Mouse (Mus musculus) embryonic facial prominence, embryonic 10.5 days (tissue): ENCODE results near the gene Sbk1. TPM values are rescaled to one million over a fixed set of nuclear protein-coding genes. Genes with fewer than 3 reads are reported as not detected.

Experiments
- DNase-seq: peaks from one replicate; pipeline ENCODE4 v3.0.0-alpha.2; 2017; ENCODE audit warnings: low spot score
- H3K27ac ChIP-seq: fragments of 300-500 bp; sonication (generic); replicated peaks from 2 replicates; pipeline ENCODE4 v1.5.1; 2016; ENCODE audit warnings: mild to moderate bottlenecking
- H3K27me3 ChIP-seq: fragments of 300-500 bp; sonication (generic); replicated peaks from 2 replicates; pipeline ENCODE4 v1.6.1; 2016; ENCODE audit warnings: low read depth, mild to moderate bottlenecking; ENCODE audit not compliant: poor library complexity, severe bottlenecking
- H3K36me3 ChIP-seq: fragments of 300-500 bp; sonication (generic); replicated peaks from 2 replicates; pipeline ENCODE4 v1.6.1; 2016; ENCODE audit warnings: mild to moderate bottlenecking, moderate library complexity
- H3K4me1 ChIP-seq: fragments of 300-500 bp; sonication (generic); 2 replicates; pipeline ENCODE4 v1.6.1; 2016
- H3K4me3 ChIP-seq: fragments of 300-500 bp; sonication (generic); 2 replicates; pipeline ENCODE4 v1.5.1; 2016; ENCODE audit warnings: mild to moderate bottlenecking, moderate library complexity
- H3K9me3 ChIP-seq: fragments of 300-500 bp; sonication (generic); 2 replicates; pipeline ENCODE4 v1.6.1; 2016; ENCODE audit warnings: mild to moderate bottlenecking
- WGBS: fragments of 180-500 bp; shearing (Covaris S2); methylation state at CpG from one replicate; pipeline ENCODE4 v1.1.7; 2016; 5-methylcytosine and 5-hydroxymethylcytosine counted together
- polyA plus RNA-seq: library from polyadenylated mRNA; unstranded; fragments of >200 nt; fragmentation: Nextera tagmentation; extraction: Ambion mirVana; gene quantifications from 2 replicates; pipeline ENCODE4 v1.2.1, GENCODE M21; 2016

Gene Sbk1
- polyA plus RNA-seq, 1 experiment from 2014 or later: 102 TPM

DNA sequence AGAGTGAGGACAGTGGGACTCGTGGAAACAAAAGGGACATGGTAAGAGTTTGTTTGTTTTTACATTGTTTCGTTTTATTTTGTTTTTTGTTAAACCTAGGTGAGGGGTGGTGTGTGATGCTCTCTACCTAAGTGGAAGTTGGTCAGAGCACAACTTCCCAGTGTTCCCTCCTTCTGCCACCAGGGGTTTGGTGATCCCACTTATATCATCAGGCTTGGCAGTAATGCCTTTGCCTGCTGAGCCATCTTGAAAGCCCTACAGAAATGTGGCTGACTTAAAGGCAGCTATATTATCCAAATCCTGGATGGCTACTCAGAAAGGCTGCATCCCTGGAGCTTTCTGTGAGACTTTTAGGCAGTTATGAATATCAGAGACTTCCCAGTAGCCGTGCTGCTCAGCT is 60.3 kb downstream of the Sbk1 start:
- H3K36me3 ChIP-seq: no peaks in the 10 kb centered on the region
- no peak overlapping the region for H3K4me3 ChIP-seq
- WGBS: 81% methylated on average over 3 of the region's 3 CpGs
- H3K27me3 ChIP-seq: no peaks in the 10 kb centered on the region
- H3K27ac ChIP-seq: no peak overlapping the region
- H3K4me1 ChIP-seq: no peaks in the 10 kb centered on the region
- no peak for DNase-seq
- H3K9me3 ChIP-seq: no peaks in the 10 kb centered on the region

DNA sequence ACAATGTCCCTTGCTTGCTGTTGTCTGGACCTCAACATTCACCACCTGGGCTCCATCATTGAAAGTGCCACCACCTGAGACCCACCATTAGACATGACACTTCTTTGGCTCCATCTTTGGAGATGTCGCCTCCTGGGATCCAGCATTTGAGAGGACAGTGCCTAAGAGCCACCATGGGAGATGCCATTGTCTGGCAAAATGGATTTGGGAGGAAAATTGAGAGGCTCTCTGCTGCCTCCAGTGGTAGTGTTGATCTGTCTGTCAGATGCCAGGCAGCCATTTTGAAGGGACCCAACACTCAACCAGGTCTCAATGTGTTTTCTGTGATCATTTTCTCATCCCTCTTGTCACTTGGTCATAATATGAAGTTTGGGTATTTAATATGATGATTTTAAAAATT is 63.1 kb downstream of the Sbk1 start:
- no peaks in the 10 kb centered on the region for H3K4me1 ChIP-seq
- no peaks in the 10 kb centered on the region for H3K36me3 ChIP-seq
- WGBS: 93% methylated on average over 1 of the region's 1 CpGs
- DNase-seq: no peak
- H3K27me3 ChIP-seq: no peaks in the 10 kb centered on the region
- no peaks in the 10 kb centered on the region for H3K9me3 ChIP-seq
- H3K4me3 ChIP-seq: no peak overlapping the region
- H3K27ac ChIP-seq: no peak overlapping the region

DNA sequence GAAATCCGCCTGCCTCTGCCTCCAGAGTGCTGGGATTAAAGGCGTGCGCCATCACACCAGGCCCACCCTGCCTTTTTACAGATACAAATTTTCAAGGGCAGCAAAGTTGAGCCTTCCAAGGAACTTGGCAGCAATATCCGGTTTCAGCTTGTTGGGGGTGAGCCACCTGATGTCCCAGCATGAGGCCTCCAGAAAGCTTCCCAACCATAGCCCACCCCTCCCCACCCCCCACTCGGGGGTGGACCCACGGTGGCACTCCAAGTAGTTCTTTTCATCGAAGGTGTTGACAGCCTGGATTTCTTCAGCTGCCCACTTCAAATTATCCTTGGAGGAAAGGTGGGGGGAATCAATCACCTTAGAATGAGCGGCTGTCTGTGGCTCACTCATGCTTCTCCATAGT is 66.5 kb downstream of the Sbk1 start:
- 85% methylated on average over 8 of the region's 8 CpGs for WGBS
- H3K36me3 ChIP-seq: no peaks in the 10 kb centered on the region
- no peak overlapping the region for H3K4me3 ChIP-seq
- no peak overlapping the region for H3K27ac ChIP-seq
- no peaks in the 10 kb centered on the region for H3K27me3 ChIP-seq
- H3K9me3 ChIP-seq: no peaks in the 10 kb centered on the region
- DNase-seq: no peak
- no peaks in the 10 kb centered on the region for H3K4me1 ChIP-seq

DNA sequence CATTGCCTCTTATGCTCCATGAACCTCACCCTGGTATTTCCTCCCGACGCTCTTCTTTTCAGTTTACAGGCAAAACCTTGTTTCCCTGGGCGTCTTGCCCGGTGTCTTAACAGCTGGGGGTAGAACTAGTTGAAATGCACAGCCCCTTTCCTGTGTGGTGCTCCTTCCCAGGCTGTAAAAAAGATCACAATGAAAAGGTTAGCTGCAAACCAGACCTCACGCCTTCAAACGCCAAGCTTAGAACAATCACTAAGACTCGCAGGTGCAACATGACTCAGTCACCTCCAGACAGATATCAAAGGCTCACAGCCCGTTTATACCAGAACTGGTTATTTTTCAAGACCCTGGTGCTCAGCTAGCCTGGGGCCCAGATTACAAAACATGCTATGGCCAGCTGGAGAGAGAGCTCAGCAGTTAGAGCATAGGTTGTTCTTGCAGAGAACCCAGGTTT is 67.1 kb downstream of the Sbk1 start:
- no peak overlapping the region for H3K27ac ChIP-seq
- DNase-seq: no peak
- H3K4me1 ChIP-seq: peaks cover 2% of the 10 kb centered on the region
- H3K4me3 ChIP-seq: no peak overlapping the region
- H3K27me3 ChIP-seq: no peaks in the 10 kb centered on the region
- no peaks in the 10 kb centered on the region for H3K9me3 ChIP-seq
- no peaks in the 10 kb centered on the region for H3K36me3 ChIP-seq
- 87% methylated on average over 8 of the region's 8 CpGs for WGBS

DNA sequence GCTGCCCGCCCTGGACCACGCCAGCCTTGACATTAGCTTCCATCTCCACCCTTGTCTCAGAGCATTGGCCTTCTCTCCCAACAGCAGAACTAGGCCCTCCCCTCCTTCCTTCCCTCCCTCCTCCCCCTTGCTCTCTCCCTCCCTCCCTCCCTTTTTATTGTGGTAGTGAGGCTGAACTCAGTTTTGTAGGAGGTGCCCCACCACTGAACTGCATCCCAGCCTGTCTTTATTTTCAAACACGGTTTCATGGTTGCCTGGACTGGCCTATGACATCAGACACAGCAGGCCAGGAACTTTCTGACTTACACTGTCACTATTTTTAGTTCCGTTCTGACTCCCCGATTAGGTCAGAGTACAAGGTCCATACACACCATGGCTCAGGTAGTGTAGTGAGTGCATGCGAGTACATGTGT is 67.8 kb downstream of the Sbk1 start:
- no peaks in the 10 kb centered on the region for H3K27me3 ChIP-seq
- H3K9me3 ChIP-seq: no peaks in the 10 kb centered on the region
- H3K4me1 ChIP-seq: peaks cover 8% of the 10 kb centered on the region
- H3K36me3 ChIP-seq: no peaks in the 10 kb centered on the region
- WGBS: 80% methylated on average over 6 of the region's 6 CpGs
- no peak for DNase-seq
- no peak overlapping the region for H3K27ac ChIP-seq
- no peak overlapping the region for H3K4me3 ChIP-seq

DNA sequence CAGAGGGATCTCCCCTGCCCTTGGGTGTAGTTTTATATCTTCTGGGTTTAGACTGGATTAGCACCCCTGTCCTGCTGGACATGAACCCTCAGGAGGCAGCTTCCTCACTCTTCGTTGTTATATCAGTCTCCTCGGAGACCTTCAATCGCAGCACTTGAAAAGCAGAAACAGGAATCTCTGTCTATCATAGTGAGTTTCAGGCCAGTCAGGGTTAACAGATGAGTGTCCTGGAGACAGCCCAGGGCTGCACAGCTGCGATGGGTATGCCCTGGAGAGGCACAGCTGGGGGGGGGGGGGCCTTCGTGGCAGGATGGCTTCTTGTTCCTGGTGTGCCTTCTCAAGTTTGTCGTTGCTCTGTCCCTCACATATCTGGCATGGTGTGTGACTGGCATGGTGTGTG is 68.5 kb downstream of the Sbk1 start:
- WGBS: 57% methylated on average over 6 of the region's 6 CpGs
- no peaks in the 10 kb centered on the region for H3K27me3 ChIP-seq
- no peaks in the 10 kb centered on the region for H3K36me3 ChIP-seq
- no peak for DNase-seq
- no peak overlapping the region for H3K4me3 ChIP-seq
- H3K4me1 ChIP-seq: peaks cover 8% of the 10 kb centered on the region
- H3K9me3 ChIP-seq: no peaks in the 10 kb centered on the region
- no peak overlapping the region for H3K27ac ChIP-seq

Other genes starting within 250 kb of the Sbk1 start
- gene Gsg1l, start 190.2 kb upstream of the Sbk1 start, polyA plus RNA-seq: 0.65 and 1.3 TPM in 2 replicates
- 70.2 and 74.3 TPM in 2 replicates for gene Xpo6, start 72.1 kb upstream of the Sbk1 start, polyA plus RNA-seq
- 2.9 and 3.3 TPM in 2 replicates for gene Lat, start 97.0 kb downstream of the Sbk1 start, polyA plus RNA-seq
- 63.6 and 66.9 TPM in 2 replicates for gene Spns1, start 104.8 kb downstream of the Sbk1 start, polyA plus RNA-seq
- 2.5 and 2.9 TPM in 2 replicates for gene Nfatc2ip, start 124.1 kb downstream of the Sbk1 start, polyA plus RNA-seq
- gene Cd19, start 142.3 kb downstream of the Sbk1 start, polyA plus RNA-seq: not detected in 2 replicates
- 33.7 and 34.6 TPM in 2 replicates for gene Rabep2, start 156.1 kb downstream of the Sbk1 start, polyA plus RNA-seq
- 1.8 and 2.5 TPM in 2 replicates for gene Atp2a1, start 190.5 kb downstream of the Sbk1 start, polyA plus RNA-seq
- gene Sh2b1, start 202.8 kb downstream of the Sbk1 start, polyA plus RNA-seq: 53.3 and 54.0 TPM in 2 replicates
- 169 and 185 TPM in 2 replicates for gene Tufm, start 214.7 kb downstream of the Sbk1 start, polyA plus RNA-seq
- 50.4 and 54.1 TPM in 2 replicates for gene Atxn2l, start 230.8 kb downstream of the Sbk1 start, polyA plus RNA-seq